Mouse (Mus musculus) embryo, embryonic 10 days (tissue): Measurements from ENCODE around the gene Smad3.
A peak's percentile ranks its signal among the peaks of the same experiment; 100 is the strongest.

Experiments used
- DNase-seq: peaks from one replicate; pipeline ENCODE4 v3.0.0-alpha.2; 2015; ENCODE audit warnings: low spot score

Smad3 gene

DNA sequence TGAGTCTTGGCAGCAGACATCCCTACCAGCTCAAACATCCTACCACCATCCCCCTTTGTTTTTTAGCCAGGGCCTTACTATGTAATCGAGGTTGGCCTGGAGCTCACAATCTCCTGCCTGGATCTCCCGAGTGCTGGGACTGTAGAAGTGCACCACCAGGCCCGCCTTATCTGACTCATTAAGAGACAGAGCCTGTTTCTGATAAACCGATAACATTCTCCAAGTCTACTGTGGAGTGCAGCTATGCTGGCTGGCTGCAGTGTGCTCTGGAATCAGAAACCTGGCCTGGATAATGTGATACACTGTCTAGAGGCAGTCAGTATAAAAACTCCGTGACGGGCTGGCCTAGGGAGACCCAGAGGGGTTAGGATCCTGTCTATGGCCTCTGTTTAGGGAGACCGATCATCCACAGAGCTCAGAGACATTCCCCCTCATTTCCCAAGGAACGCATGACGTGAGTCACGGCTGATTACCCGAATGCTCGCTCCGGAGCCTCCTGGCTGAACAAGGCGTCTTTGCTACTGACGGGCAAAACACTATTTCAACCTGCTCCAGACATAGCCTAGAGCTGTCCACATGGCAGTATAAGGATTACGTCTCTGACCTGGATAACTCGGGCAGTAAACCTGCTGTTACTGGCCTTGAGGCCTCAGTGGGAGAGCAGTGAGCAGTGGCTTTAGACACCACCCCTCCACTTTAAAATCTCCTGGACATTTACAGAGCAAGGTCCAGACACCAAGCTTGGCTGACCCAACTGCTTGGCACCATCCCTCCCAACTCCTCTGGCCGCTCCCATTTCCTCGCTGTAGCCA is 11.8 kb downstream of the Smad3 start:
- DNase-seq: peak; percentile 58

DNA sequence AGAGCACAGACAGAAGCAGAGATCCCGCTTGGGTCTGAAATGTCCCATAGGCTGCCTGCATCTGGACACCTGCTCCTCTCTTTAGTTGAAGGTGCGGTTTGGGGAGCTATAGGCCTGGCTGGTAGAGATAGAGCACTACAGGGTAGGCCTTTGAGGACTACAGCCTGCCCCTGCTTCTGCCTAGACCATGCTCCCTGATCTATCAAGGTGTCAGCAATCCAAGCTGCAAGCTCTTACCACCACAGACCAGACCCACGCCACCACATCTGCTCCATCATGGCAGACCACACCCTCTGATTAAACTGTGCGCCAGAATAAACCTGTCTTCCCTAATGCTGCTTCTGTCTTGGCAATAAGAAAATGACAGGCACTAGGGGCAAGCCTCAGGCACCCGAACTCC is 13.2 kb downstream of the Smad3 start:
- no peak for DNase-seq

DNA sequence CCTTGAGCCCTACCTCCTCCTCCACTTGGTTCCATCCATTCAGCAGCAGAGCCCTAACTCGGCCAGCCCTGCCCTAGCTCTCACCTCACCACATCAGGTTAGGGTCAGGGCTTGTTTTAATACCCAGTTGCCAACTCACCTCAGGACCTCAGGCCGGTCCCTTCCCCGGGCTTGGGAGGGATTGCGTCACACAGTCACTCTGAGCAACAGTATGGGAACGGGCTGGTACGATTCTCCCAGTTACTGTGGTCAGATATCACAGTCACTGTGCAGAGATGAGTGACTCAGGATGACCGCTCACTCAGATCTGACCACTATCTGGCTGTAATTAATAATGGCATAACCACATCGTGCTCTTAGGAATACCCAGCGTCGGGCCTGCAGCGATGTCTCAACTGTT is 14.0 kb downstream of the Smad3 start:
- no peak for DNase-seq

DNA sequence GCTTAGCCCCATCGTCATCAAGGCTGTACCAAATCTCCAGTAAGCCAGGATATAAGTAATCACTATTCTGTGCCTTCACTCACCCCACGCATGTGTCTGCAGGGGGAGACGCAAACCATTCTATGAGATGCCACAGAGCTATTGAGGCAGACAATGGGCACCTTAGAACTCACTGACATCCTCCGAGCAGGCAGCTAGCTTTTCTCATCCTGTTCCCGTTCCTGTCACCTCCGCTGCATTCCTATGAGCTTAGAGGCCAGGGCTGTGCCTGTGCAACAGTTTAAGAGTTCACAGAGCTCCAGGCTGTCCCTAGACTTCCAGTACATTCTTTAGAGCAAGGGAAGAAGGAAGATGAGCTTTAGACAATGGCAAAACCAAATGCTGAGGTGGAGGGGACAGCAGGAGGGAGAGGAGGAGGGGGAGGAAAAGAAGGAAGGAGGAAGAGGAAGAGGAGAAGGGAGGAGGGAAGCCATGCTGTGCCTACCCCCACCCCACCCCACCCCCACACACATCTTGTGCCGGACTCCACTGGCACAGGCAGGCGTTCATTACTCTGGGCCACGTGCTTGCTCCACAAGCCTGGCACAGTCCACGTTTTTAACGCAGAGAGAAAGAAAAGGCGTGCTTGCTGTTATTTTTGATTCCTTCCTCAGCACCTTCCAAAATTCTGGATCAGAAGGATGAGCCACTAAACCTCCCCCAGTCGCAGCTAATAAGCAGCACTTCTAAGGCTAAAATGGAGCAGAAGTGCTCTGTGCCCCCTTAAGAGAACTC is 14.7 kb downstream of the Smad3 start:
- DNase-seq: peak; percentile 38

DNA sequence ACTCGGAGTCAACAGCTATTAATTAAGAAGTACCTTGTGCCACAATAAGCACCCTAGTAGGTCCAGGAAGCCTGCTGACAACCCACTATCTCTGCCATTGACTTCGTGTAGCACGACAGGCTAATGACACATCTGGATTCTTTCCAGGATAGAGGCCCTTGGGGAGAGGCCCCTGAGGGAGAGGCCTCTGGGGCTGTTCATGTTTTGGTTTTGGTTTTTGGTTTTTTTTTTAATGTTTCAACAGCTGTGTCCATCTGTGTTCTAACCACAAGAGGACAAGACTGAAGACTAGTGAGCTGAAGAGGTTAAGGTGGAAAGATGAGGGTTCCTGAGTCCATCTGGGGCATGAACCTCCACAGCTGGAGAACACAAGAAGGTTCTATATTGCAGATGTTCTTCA is 15.5 kb downstream of the Smad3 start:
- no peak for DNase-seq

DNA sequence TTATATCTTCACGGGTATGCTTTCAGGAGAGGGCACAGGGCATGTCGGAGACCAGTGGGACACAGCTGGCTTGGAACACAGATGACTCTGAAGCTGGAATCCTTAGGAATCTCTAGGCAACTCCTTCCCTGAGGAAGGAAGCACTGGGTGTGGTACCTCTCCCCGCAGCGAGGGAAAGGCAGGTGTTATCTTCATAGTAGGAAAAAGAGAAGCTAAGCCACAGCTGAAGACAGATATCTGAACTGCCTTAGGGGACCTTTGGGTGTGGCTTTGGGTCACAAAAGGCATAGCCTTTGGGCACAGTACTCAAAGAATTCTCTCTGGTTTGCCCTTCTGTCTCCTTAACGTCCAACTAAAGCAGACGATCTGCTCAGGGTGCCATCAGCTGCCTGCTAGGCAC is 16.0 kb downstream of the Smad3 start:
- no peak for DNase-seq

DNA sequence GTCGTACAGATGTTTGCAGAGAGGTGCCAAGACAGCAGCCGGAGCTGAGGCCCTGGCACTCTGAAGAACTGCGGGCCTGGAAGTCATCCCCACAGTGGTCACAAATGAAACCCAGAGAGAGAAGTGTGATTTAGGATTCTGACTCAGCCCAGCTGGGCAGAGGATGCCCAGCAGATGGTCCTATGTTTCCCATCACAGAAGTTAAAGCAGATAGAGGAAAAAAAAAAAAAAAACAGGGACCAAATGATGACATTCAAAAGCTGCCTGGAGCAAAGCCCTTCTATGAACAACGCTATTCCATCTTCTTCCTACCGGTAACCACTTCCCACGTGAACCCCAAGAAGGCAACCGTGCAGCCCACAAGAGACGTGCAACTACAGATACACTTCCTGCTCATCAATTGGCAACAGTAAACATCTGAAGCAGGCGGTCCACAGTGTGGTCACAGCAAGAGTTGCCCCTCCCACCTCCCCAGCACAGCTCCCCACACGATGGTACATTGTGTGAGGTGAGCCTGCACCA is 17.4 kb downstream of the Smad3 start:
- DNase-seq: no peak

DNA sequence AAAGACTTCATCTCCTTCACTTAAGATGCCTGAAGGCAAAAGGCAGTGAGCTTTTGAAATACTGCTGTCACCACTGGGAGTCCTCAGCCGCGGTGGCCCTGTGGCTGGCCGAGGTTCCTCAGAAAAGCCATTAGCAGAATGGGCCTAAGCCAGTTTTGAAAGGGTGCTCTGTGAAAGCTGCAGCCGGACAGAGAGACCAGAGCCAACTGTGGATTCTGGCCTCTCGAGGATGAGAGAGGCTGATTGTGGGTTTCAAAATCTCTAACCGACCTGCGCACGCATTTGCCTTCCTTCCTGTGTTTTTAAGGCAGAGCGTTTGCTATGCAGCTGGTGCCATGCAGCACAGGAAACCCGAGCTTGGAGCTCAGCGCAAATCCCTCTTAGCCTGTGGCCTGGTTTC is 19.0 kb downstream of the Smad3 start:
- DNase-seq: no peak

DNA sequence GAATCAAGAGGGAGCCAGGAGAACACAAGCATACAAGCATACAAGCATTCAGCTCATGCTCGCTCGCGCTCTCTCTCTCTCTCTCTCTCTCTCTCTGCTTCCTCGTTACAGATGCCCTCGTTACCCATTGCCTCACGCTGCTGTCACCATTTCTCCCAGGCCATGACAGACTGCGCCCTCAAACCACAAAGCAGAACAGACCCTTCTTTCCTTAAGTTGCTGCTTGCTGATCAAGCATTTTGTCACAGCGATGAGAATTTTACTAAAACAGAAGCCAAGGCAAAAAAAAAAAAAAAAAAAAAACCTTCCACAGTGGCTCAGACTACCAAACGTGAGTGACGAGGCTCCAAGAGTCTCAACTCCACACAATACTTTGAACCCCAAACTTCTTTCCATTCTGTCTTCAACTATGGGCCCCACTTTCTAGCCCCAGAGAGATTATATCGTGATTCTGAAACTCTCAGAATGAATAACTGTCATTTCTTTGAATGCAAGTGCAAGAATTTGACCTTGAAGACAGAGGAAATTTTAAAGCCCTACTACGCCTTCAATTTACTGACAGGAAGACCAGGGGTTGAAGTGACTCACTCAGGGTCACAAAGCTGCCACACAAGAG is 19.6 kb downstream of the Smad3 start:
- no peak for DNase-seq

DNA sequence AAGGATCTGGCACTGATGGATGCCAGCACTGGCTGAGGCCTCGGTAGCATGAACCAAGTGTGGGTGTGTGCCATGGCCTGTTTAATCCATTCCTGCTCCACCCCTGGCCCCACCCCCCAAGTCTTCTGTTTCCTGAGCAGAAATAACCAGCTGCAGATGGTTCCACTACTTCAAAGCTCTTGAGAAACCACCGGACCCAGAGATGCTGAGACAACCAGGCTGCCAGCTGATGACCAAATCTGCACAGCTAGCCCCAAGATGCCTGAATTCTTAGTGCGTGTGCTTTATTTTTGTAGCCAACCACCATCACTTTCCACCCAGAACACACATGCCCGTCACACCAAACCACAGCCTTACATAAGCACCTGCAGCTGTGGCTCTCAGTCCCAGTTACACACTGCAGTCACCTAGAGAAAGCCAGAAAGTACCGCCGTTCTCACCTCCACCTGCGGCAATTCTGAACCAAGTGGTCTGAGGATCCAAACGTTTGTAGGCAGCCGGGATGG is 20.3 kb downstream of the Smad3 start:
- DNase-seq: peak; percentile 24

DNA sequence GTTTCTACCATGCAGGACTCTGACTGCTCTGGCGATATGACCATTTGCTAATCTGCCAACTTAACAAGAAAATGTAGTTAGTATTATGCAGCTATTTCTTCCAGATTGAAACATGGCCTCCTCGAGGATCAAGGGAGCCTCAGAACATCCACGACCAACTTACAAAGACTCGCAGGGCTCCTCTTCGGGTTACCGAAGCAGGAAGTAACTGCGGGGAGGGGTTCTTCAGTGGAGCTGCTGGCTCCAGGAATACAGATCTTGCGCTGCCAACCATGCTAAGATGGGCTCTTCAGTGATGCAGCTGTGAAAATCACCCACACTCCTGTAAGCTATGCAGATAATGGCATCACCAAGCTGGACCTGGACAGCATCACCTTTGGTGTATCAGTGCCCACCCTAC is 23.5 kb downstream of the Smad3 start:
- DNase-seq: no peak

DNA sequence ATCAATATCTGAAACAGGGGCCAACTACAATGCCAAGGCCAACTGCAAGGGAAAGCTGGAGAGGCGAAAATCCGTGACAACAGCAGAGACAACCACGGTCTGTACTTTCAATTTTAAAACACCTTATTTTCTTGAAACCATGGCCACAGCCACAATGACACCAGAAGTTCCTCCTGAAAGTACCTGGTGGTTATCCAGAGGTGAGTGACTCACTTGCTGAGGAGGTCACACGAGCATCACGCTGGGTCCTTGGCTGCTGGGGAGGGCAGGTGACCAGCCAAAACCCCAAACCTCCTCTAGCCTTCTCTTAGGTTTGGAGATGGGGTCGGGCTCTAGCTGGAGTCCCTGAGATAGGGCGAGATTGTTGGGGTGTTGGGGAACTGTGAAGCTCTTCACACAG is 25.1 kb downstream of the Smad3 start:
- no peak for DNase-seq

DNA sequence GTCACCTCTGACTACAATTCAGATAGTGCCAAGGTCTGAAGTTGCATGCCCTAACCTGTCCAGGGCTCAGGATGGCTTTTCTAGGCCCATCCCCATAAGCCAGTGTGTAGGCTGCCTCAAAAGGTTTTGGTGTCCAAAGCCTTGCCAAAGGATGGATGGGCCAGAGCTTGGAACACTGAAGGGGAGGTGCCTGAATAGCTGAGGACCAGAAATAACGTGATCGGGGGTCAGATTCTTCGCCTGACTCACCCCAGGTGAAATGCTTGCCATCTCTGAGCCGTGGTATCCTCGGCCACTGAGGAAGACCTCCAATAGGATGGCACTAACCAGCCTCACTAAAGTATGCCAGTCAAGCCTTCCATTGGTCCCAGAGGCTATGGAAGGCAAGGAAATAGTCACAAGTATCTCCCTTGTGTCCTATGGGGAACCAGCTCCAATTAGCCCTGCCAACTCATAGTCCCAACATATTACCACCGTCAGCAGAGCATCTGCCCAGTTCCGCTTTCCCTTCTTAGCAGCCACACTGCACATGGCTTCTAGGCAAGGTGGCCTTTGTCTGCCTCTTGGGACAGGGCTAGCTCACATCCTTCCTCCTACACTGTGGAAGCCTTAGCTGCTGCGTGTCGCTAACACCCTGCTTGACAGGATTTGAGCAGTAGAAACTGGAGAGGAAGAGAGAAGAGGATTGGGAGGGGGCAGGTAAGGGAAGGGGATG is 26.5 kb downstream of the Smad3 start:
- no peak for DNase-seq

DNA sequence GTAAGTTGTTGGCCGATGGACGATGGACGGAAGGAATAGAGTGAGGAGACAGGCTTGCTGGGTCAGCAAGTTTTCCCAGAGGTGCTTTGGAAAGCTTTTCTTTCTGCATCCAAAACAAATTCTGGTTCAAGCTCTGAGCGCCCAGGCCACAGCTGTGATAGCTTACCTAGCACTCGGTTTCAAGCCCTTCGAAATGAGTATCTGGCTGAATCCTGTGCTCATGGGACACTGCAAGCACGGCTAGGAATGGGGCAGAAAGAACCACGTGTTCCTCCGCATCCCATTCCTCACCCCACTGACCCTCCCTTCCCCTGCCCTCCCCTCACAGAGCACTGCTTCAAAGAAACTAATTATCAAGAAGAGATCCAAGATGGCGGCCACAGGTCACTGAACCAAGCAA is 28.8 kb downstream of the Smad3 start:
- DNase-seq: no peak

DNA sequence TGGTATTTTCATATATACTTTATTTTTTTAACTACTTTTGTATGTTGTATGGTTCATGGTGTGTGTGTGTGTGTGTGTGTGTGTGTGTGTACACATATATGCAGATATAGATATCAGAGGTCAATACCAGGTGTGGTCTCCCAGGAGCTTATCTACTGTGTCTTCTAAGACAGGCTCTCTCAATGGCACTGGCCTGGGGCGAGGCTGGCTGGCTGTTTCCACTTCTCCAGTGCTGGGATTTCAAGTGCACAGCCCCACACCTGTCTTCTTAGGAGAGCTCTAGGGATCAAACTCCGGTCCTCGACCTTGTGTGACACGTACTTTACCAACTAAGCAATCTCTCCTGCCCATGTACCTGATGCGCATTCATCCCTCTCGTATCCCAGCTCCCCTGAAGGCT is 30.7 kb downstream of the Smad3 start:
- DNase-seq: no peak

DNA sequence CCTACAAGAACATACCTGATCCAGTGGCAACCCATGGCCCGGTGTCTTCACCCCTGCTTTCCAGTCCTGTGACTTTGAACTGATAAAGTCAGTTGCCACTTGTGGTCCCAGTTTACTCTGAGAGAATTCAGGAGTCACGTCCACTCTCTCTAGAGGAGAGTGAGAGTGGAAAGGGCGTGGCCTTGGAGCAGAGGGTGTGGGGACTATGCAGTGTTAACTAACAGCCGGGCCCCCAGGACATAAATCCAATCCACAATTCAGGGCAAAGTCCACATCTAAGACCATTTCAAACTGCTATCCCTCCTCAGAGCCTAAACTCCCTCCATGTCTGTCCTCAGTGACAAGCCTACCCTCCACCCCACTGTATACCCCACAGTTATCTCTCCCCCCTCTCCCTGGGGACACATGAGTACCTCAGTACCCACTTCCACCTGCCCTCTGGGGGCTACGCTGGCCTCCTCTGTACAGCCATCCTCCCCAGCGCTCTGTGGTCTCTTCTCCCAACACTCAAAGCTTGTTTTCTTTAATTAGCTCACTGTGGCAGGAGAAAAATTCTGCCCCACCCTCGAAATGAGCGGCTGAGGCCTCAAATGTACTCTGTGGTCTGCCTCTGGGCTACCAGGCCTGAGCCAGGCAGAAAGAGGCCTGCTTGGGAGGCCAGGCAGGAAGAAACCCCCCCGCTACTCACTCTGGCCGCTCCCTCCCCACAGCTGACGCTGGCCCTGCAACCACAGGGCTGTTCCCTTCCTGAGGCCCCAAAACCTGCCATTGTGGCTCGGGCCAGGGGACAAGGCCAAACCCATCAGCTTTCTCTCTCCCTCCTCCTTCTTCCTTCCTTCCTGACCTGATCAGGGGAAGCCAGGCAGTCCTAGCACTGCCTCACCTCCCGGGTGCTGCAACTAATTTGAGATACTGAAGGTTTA is 31.4 kb downstream of the Smad3 start:
- DNase-seq: no peak

DNA sequence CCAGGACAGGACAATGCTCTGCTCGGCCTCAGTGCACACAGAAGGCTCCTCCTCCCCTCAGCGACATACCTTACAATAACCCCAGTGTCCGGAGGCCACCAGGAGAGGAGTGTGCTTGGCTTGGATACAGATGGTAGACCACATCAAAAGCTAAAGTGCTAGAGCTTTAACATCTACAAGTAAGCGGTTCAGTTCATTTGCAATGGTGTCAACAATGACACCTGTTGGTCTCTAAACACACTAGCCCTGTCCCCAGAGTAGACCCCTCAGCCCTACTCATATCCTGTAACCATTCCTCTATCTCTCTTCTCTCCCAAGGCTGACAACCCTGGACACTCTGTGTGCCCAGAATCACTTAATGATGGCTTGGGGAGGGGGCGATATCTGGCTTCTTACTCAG is 33.0 kb downstream of the Smad3 start:
- DNase-seq: no peak

DNA sequence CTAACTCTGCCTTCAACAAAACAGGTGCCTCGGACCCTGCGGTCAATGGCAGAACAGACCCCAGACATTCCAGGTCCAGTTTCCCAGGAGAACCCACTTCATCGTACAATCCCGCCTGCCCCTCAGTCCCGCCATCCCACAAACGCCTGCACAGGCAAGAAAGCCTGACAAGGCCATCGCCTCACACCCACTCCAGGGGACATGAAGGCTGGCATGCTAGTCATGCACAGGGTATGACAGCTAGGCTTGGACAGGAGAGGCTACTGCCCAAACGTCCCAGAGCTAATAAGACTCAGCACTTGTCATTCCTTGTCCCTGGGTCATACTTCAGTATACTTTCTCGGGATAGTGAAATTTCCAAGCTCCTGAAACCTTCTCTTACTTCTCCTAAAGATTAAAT is 34.9 kb downstream of the Smad3 start:
- no peak for DNase-seq

DNA sequence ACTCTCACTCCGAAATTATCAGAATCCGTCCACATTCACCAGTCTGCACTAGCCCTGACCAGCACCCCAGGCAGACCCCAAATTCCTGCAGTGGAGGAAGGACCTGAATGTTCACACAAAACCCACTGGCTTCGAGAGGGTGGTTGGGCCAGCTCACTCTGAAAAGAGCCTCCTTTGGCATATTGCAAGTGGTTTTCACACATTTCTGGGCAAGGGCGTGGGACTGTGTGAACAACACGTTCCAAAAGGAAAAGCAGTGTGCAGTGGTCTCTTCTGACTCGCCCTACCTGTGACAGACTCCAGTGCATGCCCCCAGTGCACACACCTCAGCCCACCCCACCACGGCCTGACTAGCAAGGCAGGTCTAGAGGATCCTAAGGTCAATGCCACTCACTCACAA is 35.4 kb downstream of the Smad3 start:
- no peak for DNase-seq

DNA sequence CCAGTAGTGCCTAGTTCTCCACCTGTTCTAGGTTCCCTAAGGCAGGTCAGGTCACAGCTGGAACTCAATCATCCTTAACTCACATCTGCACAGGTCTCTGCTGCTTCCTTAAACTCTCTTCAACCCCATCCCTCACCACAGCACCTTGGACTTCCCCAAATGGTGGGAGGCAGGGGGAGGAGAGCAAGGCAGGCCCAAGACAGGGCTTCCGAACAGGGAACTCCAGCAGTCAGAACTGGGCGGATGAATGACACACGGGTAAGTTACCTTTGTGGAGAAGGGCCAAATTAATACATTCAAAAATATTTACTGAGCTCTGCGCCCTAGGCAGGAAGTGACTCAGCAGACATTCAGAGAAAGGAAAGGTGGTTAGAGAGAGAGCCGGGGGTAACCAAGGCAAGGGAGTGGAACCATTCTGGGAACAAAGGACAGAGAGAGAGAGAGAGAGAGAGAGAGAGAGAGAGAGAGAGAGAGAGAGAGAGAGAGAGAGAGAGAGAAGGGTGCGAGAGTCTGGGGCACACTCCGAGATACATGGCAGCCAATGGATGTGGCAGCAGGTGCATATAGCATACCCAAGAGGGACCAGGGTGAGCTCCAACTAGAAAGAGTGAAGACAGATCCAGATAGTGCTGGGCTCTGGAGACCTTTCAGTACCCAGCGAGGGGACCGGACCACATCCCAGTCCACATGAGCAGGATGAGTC is 36.1 kb downstream of the Smad3 start:
- DNase-seq: no peak
